In the genomic region with DNA sequence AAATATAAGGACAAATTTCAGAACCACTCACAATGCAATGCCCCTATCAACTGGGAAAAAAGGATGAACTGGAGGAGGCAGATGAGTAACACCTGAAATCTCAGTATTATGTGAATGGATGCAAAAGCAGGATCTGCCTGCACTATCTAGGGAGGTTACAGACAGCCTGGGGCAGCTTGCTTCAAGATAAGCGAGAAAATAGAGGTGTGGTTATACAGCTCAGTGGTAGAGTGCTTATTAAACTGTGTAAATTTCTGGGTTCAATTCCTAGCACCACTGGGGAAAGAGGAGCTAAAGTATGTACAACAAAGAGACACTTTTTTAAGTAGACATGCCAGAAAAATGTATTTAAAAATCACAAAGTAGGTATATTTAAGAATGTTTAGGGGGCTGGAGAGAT, we compare ENCODE assay signal across 24 mouse cellular contexts. TPM values are rescaled to one million over a fixed set of nuclear protein-coding genes. Genes with fewer than 3 reads are reported as not detected.
A peak's percentile ranks its signal among the peaks of the same experiment; 100 is the strongest.
DNase-seq lines count a peak whose midpoint lies in the region; ATAC-seq and TF ChIP-seq lines count a peak whose summit lies in the region.
"Had no signal": no experiment of that assay in that cellular context is flagged by ENCODE, and none has a peak within 500 bp of the region (broad histone marks: within the 10 kb centered on the region; RNA-seq: fewer than 3 reads in every experiment).

No protein-coding gene starts in this region.

- H3K27me3 ChIP-seq in liver, embryonic 14.5 days (ENCODE audit: control insufficient read depth, insufficient read depth, low read length) = no peaks in the 10 kb centered on the region
- H3K27me3 ChIP-seq in liver, embryonic 11.5 days (replicated peaks; ENCODE audit: control insufficient read depth, insufficient read depth, low read length) = no peaks in the 10 kb centered on the region
- H3K27me3 ChIP-seq in intestine, embryonic 15.5 days (replicated peaks) = no peaks in the 10 kb centered on the region
- H3K27me3 ChIP-seq: embryonic facial prominence, embryonic 13.5 days; embryonic facial prominence, embryonic 15.5 days; forebrain, embryonic 12.5 days; Patski had no signal

- no peak overlapping the region for H3K4me2 ChIP-seq in liver, embryonic 14.5 days (ENCODE audit: low read depth)
- no peak overlapping the region for H3K4me2 ChIP-seq in liver, embryonic 11.5 days
- H3K4me2 ChIP-seq in intestine, embryonic 15.5 days (replicated peaks) = no peak overlapping the region
- H3K4me2 ChIP-seq: embryonic facial prominence, embryonic 13.5 days; embryonic facial prominence, embryonic 15.5 days; forebrain, embryonic 12.5 days had no signal

- no peaks in the 10 kb centered on the region; a peak in 1 of 4 replicates for H3K4me1 ChIP-seq in liver, embryonic 14.5 days (replicated peaks; ENCODE audit: control insufficient read depth in 2 of 2, insufficient read depth in 2 of 2, low read length in 1 of 2)
- H3K4me1 ChIP-seq in liver, embryonic 11.5 days (replicated peaks; ENCODE audit: control insufficient read depth, insufficient read depth, low read length) = no peaks in the 10 kb centered on the region
- no peaks in the 10 kb centered on the region for H3K4me1 ChIP-seq in intestine, embryonic 15.5 days (replicated peaks)
- H3K4me1 ChIP-seq: embryonic facial prominence, embryonic 13.5 days; embryonic facial prominence, embryonic 15.5 days; forebrain, embryonic 10.5 days; forebrain, embryonic 12.5 days had no signal

- H3K27ac ChIP-seq in liver, embryonic 14.5 days = no peak overlapping the region
- no peak overlapping the region for H3K27ac ChIP-seq in liver, embryonic 11.5 days (ENCODE audit: low read depth, low read length)
- no peak overlapping the region for H3K27ac ChIP-seq in intestine, embryonic 15.5 days
- H3K27ac ChIP-seq: embryonic facial prominence, embryonic 13.5 days; embryonic facial prominence, embryonic 15.5 days; forebrain, embryonic 10.5 days; forebrain, embryonic 12.5 days had no signal

- DNase-seq in liver, embryonic 14.5 days (ENCODE audit: low read depth in 3 of 3, low spot score in 3 of 3) = no peak
- DNase-seq in liver, embryonic 11.5 days (ENCODE audit: low spot score) = no peak
- DNase-seq in cerebellum, adult 11-12 months = no peak
- no peak for DNase-seq in spleen, postnatal 10 days (ENCODE audit: low spot score in 2 of 2)
- DNase-seq: adrenal gland, adult 8-10 months; adrenal gland, postnatal 14 days; adrenal gland, postnatal 36 days; cerebellum, adult 18-20 months; cerebellum, adult 8-10 months; cerebellum, adult 9-11 months; cerebellum, postnatal 14 days; cerebellum, postnatal 36 days; embryo, embryonic 11 days had no signal

- no peak for TF ChIP-seq EP300 in liver, embryonic 14.5 days (IDR thresholded peaks at IDR 0.05; ENCODE audit: low read depth)

- TF ChIP-seq CTCF in liver, embryonic 14.5 days (IDR thresholded peaks at IDR 0.05; ENCODE audit: low read depth) = no peak

- WGBS in liver, embryonic 14.5 days (ENCODE audit: insufficient replicate concordance) = 25% methylated on average over 1 of the region's 1 CpGs
- 75% methylated on average over 1 of the region's 1 CpGs for WGBS in liver, embryonic 11.5 days
- 57% methylated on average over 1 of the region's 1 CpGs for WGBS in intestine, embryonic 15.5 days

- H3K36me3 ChIP-seq in liver, embryonic 14.5 days (replicated peaks; ENCODE audit: control insufficient read depth, insufficient read depth, low read depth) = no peaks in the 10 kb centered on the region
- H3K36me3 ChIP-seq in liver, embryonic 11.5 days (ENCODE audit: control insufficient read depth, insufficient read depth, low read length) = no peaks in the 10 kb centered on the region
- no peaks in the 10 kb centered on the region for H3K36me3 ChIP-seq in intestine, embryonic 15.5 days
- H3K36me3 ChIP-seq: embryonic facial prominence, embryonic 13.5 days; embryonic facial prominence, embryonic 15.5 days; forebrain, embryonic 10.5 days; forebrain, embryonic 12.5 days had no signal

- H3K4me3 ChIP-seq in liver, embryonic 14.5 days (ENCODE audit: insufficient read depth in 1 of 2, low read depth in 2 of 2, low read length in 2 of 2) = no peak overlapping the region
- H3K4me3 ChIP-seq in liver, embryonic 11.5 days (ENCODE audit: low read depth, low read length) = no peak overlapping the region
- H3K4me3 ChIP-seq in intestine, embryonic 15.5 days (replicated peaks) = no peak overlapping the region
- H3K4me3 ChIP-seq: embryonic facial prominence, embryonic 13.5 days; embryonic facial prominence, embryonic 15.5 days; forebrain, embryonic 10.5 days; forebrain, embryonic 12.5 days had no signal

- no peaks in the 10 kb centered on the region for H3K9me3 ChIP-seq in liver, embryonic 14.5 days (ENCODE audit: control insufficient read depth, low read length)
- H3K9me3 ChIP-seq in liver, embryonic 11.5 days (ENCODE audit: control insufficient read depth, low read length) = no peaks in the 10 kb centered on the region
- no peaks in the 10 kb centered on the region for H3K9me3 ChIP-seq in intestine, embryonic 15.5 days
- H3K9me3 ChIP-seq: embryonic facial prominence, embryonic 13.5 days; embryonic facial prominence, embryonic 15.5 days; forebrain, embryonic 10.5 days; forebrain, embryonic 12.5 days had no signal

- ATAC-seq in liver, embryonic 14.5 days (ENCODE audit: insufficient read depth) = peak; percentile 35; the same call in 1 of the 2 replicates
- ATAC-seq in liver, embryonic 11.5 days (replicated peaks; ENCODE audit: low FRiP score) = no peak; the same call in 1 of the 2 replicates
- ATAC-seq in erythroblast, adult 5-6 weeks (replicated peaks; ENCODE audit: low FRiP score, poor library complexity, severe bottlenecking) = peak; percentile 52
- peak; percentile 57 for ATAC-seq in megakaryocyte progenitor cell, adult 5-6 weeks (replicated peaks; ENCODE audit: poor library complexity)
- no peak for ATAC-seq in intestine, embryonic 15.5 days
- ATAC-seq: activated CD4-positive, CD25-positive, alpha-beta regulatory T cell, adult 4 months; forebrain, embryonic 14.5 days; forebrain, embryonic 16.5 days; Patski had no signal

- H3K9ac ChIP-seq in liver, embryonic 14.5 days (replicated peaks) = no peak overlapping the region
- no peak overlapping the region for H3K9ac ChIP-seq in liver, embryonic 11.5 days (ENCODE audit: low read depth, low read length)
- H3K9ac ChIP-seq in intestine, embryonic 15.5 days = no peak overlapping the region
- H3K9ac ChIP-seq: embryonic facial prominence, embryonic 13.5 days; embryonic facial prominence, embryonic 15.5 days; forebrain, embryonic 12.5 days had no signal

RNA-seq across cellular contexts. Expression of a gene that starts 14.2 kb away (rescaled TPM):
- polyA plus RNA-seq in liver, embryonic 14.5 days (2012; rRNA removed) = 7.7 and 15.6 TPM in 2 replicates
- polyA plus RNA-seq in liver, embryonic 14.5 days (2014; fragmentation: Nextera tagmentation; extraction: Ambion mirVana) = 35.1 and 35.5 TPM in 2 replicates
- polyA plus RNA-seq in liver, embryonic 11.5 days (2014; fragmentation: Nextera tagmentation; extraction: Ambion mirVana) = 34.1 and 39.0 TPM in 2 replicates
- total RNA-seq in erythroblast, adult 5-6 weeks (2015; ENCODE audit: low replicate concordance) = 64.0 and 68.8 TPM in 2 replicates
- 139 and 213 TPM in 2 replicates for total RNA-seq in erythroblast, adult 5-6 weeks (2017; ENCODE audit: low replicate concordance)
- 34.6 and 42.2 TPM in 2 replicates for total RNA-seq in megakaryocyte progenitor cell, adult 5-6 weeks (2015)
- total RNA-seq in megakaryocyte progenitor cell, adult 5-6 weeks (2017) = 76.4 and 84.1 TPM in 2 replicates
- polyA plus RNA-seq in intestine, embryonic 15.5 days (2015; fragmentation: Nextera tagmentation; extraction: Ambion mirVana) = 27.9 and 30.5 TPM in 2 replicates

Comparison
In these comparisons a context has a peak if more than half of its experiments do, and no peak if none do; other contexts are left out.
1. ATAC-seq: peak in liver, embryonic 14.5 days (single experiment), erythroblast, adult 5-6 weeks (single experiment) and megakaryocyte progenitor cell, adult 5-6 weeks (single experiment); none in liver, embryonic 11.5 days (single experiment) and intestine, embryonic 15.5 days (single experiment).